Mouse (Mus musculus): Measurements from ENCODE around the gene Zfhx2. TPM values are rescaled to one million over a fixed set of nuclear protein-coding genes. Genes with fewer than 3 reads are reported as not detected.

Gene Zfhx2
- total RNA-seq (2021): 1 to 10 TPM; 4.9 to 8.8 TPM
- long read RNA-seq, experiment 1, partial matches to known transcripts: 0 of 2 reads
- long read RNA-seq, experiment 1, other reads (novel, unspliced or antisense): 2 of 2 reads
- long read RNA-seq, experiment 2, partial matches to known transcripts: 0 of 1 reads
- long read RNA-seq, experiment 2, other reads (novel, unspliced or antisense): 1 of 1 reads

DNA sequence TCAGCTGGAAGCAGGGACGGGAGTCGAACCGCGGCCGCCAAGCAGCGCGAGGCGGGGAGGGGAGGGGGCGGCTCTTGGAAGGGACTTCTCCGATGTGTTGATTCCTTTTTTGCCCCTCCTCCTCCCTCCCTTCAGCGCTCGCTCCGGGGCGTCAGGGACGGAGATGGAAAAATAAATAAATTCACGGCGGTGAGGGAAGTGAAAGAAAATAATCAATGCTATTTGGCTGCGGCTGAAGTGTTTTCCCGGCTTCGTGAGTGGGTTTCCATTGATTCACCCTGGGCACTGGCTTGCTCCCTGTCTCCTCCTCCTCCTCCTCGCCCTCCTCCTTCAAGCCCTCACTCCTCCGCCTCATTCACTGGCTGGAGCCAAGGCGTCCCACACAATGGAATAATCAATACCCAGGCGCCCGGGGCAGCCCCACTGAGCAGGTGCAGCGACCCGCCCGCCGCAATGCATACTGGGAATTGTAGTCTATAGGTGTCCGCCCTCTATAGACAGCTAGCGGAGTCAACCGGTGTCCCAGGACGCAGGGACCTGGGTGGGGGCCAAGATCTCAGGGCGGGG, at the start of gene Zfhx2:
Zfhx2 (minus strand) TSS at position 314 of the 567 bp plus-strand sequence.
- peak; percentile 96 for DNase-seq

DNA sequence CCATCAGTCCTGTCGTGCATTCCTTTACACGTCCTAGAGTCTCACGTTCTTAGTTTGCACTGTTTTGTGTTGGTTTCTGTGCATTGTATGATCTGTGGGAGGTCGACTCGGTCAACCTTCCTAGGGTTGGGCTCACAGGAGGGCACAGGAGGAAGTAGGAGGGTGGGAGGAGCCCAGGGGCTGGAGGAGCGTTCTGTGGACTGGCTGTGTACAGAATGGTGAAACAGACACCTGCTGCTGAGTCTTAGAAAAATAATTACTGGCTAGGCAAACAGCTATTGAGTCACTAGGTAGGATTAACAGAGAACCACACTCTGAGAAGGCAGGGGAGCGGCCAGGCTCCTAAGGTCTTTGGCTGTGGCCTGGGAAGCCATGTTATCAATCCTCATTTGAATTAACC, 47.2 kb upstream of the Zfhx2 start:
- DNase-seq: no peak

GRCm38 (mm10) chr14:55135676-55136075, 43.6 kb upstream of the Zfhx2 start:
- DNase-seq: no peak

DNA sequence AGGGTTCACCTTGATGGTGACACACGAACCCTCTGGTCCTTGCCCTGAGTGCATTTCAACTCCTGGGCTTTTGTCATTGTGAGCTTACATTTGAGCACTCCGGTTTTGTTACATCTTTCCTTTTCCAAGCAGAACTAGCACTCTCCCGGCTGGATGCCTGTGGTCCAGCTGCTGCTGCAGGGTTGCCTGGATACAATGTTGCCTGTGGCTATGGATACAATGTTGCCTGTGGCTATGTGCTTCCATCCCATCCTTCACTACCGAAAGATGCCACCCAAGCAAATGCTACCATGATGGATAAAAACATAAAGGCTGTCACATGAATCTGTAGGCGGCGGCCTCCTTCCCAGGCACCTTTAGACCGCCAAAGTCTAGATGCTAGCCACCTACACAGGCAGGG, 34.4 kb upstream of the Zfhx2 start:
- no peak for DNase-seq

- peak; percentile 47 to 61 for DNase-seq
These were observed 33.6 kb upstream of the Zfhx2 start for GRCm38 (mm10) chr14:55125711-55126110.

DNA sequence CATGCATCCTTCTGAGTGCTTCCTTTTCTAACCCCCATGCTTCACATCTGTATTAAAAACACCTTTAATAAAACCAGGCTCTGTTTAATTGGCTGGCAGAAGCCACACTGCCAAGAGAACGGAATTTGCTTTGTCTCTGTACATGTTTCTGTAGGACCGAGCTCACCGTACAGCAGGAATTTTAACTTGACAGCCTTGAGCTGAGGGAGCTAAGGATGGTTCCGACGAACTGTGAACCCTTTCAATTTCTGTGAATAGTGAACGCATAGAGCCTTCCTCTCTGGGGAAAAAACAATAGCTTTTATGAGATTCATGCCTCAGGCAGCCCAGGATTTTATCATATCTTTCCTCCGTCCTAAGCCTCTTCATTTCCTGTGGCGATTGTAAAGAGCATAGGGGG, 30.2 kb upstream of the Zfhx2 start:
- no peak for DNase-seq

DNA sequence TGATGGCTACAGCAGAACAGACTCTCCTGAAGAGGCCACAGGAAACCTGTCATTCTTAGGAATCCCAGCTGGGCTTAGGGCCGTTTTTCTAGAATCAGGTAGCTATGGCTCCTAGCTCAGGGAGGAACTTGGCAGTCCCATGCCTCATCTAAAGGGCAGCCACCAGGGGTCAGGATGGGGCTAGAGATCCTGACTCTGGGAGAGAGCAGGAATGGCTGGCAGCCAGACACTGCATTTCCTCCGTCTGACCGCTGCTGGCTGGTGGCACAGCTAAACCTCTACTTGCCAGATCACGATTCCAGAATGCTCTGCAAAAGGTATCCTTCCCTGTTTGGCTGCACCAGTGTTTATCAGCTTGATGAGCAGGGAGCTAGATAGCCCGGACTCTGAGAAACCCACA, 29.8 kb upstream of the Zfhx2 start:
- DNase-seq: peak; percentile 89 to 93

GRCm38 (mm10) chr14:55119421-55120134, 27.5 kb upstream of the Zfhx2 start:
- no peak for DNase-seq

DNA sequence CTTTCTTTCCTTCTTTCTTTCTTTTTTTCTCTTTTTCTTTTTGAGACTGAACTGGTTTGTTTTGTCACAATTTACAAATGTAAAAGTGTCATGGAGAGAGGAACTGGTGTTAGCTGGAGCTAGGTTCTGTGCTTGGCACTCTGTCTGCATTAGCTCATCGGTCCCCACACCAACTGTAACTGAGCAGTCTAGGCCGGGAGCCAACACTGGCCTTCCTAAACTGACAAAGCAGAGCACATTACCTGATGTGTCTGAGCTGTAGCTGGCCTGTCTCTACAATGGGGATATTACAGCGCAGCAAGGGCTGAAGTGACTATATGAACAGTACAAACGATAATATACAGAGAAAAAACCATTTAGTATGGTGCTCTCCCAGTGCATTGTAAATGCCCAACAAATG, 26.7 kb upstream of the Zfhx2 start:
- peak; percentile 70 to 71 for DNase-seq

DNA sequence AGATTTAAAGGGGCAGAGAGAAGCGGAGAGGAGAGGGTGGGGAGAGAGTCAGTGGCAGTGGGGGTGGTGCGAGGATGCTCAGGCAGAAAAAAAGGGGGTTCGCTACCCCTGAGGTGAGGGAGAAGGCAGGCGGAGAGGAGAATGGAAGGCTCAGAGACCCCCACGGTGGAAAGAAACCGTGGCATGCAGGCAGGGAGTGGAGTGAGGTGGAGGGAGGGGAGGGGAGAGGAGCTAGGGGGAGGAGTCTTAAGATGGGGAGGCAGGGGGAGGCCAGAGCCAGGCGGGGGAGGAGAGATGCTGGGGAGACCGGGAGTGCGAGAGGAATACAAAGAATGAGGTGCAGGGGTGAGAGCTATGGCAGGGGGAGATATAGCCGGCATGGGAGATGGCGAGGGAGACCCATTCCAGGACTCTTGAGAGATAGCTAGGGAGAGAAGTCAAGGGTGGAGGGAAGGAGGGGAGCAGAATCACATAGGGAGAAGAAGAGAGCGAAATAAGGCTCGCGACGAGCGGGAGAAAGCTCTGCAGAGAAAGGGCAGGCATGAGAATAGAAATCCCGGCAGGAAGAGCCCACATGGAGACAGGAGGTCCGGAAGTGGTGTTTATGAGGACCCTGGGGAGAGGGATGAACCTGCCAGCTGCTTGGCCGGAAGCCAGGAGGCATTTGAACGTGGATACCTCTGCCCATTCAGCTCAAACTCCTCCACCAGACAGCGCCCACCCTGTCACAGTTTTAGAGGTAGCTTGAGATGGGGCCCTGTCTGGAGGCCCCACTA, 24.5 kb upstream of the Zfhx2 start, which contains the start of gene Jph4:
Jph4 (minus strand) TSS at position 511 of the 776 bp plus-strand sequence.
- DNase-seq: no peak

DNA sequence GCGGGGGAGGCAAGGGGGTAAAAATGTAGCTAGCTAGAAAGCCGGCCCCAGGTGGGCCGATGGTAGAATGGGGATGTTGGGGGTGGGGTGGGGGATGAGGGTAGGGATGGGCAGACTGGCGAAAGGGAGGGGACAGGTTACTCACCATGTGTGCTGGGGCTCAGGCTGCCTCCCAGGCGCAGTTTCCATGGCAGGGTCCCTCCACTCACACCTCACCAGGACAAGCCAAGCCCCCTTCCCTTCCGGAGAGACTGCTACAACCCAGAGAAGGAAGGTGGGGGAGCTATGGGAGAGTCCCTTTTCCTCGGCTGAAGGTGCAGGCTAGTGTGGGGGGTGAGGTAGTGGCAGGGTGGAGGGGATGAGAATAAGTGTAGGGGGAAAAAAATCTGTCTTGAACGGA, 23.7 kb upstream of the Zfhx2 start:
- no peak for DNase-seq

- DNase-seq: peak; percentile 72 to 78
These were observed 22.9 kb upstream of the Zfhx2 start for GRCm38 (mm10) chr14:55114759-55115701.

DNA sequence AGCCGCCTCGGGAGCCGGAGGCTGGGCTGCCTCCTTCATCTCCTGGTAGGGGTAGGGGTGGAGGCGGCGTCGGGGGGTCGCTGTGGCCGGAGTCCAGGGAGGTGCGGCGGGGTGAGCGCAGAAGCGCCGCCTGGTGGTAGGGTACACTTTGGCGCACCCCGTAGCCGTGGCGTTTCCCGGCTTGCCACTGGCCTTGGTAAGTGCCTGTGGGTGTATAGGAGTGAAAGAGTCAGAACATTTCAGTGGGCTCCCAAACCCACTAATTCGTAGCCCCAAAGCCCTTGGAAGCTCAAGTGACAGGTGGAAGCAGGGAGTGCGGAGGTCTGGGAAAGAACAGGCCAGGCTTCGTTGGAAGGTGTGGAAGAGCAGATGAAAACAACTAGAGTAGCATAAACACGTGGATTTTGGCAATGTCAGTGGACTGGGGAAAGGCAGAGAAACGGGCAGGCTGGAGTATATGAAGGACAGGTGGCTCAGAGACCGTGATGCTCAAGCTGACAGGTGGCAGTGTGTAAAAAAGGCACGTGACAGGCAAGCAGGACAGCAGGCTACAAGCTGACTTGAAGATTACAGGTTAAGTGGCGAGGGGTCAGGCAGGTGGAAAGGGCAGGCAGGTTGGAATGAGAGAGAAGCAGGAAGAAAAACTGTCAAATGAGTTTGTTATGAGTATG, 22.0 kb upstream of the Zfhx2 start:
- peak in 1 of 2 experiments; percentile 51 for DNase-seq

- DNase-seq: no peak
These were observed 21.3 kb upstream of the Zfhx2 start for GRCm38 (mm10) chr14:55113351-55113974.

DNA sequence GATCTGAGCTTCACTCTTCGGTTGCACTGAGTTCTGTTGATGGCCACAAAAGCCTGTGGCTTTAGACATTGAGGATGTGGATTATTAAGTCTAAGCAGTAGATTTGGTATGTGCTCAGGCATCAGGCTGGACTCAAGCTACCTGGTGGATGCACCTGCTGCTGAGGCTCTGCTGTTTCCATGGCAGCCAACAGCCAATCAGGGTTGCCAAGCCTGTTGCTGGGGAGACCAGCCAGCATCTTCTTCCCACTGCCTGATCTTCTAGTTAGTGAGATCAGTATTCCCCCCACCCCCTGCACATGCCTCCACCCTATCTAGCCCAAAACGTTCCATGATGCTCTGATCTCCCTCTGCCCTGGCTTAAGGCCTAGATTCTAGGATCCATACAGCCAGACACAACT, 19.6 kb upstream of the Zfhx2 start:
- DNase-seq: no peak

- DNase-seq: no peak
These were observed 18.0 kb upstream of the Zfhx2 start for GRCm38 (mm10) chr14:55110076-55110475.

DNA sequence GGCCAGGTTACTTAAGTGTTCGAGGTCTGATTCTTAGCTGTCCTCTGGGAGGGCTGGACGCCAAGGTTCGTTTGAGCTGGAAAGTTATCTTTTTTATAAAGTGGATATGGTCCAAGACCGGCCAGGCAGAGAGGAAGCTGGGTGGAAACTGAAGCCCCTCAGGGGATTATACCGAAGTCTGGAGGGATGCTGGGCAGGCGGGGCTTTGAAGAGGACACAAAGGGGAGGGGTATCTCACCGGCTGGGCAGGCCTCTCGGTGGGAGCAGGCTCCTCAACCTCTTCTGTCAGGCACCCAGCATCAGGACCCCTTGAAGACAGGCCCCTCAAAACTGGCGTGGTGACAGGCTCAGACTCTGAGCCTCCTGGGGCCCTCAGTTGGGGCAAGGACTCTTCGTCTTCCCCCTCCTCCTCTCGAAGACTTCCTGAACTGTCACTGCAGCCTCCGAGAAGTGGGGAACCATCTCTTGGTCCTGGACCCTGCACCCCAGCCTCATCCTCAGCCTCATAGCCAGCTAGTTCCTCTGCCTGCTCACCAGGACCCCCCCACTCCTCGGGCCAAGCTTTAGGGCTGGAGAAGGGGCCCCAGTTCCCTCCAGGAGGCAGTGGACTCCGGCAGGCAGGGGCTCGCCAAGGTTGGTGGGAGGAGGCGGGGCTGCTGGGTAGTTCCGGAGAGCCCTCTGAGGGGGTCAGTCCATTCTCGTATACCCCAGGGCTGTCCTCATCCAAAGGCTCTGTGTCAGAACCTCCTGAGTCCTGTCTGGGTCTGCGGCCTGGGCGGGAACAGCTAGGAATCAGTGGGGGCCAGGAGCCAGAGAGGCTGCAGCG, 17.1 kb upstream of the Zfhx2 start:
- no peak for DNase-seq

- DNase-seq: no peak
These were observed 16.2 kb upstream of the Zfhx2 start for GRCm38 (mm10) chr14:55108202-55108870.

DNA sequence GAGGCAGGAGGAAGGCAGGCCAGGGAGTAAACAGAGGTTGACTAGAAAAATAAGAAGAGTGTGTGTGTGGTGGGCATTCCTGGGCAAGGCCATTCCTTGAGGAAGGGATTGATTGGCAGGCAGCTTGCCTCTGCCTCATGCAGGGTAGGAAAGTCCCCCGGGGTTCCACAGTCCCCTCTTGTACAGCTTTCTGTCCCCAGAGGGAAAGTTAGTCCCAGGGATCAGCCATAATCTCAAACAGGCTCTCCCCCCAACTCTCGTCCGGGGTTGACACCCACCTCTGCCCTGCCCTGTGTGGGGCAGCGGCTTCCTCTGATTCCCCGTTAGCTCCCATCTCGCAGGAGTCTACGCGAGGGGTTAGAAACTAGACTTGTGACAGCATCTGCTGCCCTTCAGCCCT, 14.9 kb upstream of the Zfhx2 start:
- DNase-seq: no peak
